In the genomic region with DNA sequence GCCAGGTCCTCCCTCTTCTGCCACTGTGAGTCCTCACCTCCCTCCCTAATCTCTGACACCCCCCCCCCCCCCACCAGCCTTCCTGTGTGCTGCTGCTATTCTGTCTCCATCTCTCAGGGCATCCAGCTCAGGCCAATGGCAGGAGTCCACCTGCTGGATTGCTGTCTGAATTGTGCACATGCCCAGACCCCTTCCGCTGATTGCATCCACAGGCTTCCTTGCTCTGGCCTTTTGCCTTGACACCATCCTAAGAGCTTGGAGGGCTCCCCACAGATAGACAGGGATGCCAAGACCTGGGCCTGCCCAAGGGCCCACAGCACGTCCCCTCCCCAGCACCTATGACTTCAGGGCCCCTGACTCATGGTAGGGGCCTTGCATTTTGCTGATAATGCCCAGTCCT, we compare ENCODE assay signal across 35 mouse cellular contexts. TPM values are rescaled to one million over a fixed set of nuclear protein-coding genes. Genes with fewer than 3 reads are reported as not detected.
DNase-seq lines count a peak whose midpoint lies in the region; ATAC-seq and TF ChIP-seq lines count a peak whose summit lies in the region.
"Had no signal": no experiment of that assay in that cellular context is flagged by ENCODE, and none has a peak within 500 bp of the region (broad histone marks: within the 10 kb centered on the region; RNA-seq: fewer than 3 reads in every experiment).

No protein-coding gene starts in this region.

- TF ChIP-seq EP300 in CH12.LX (IDR thresholded peaks at IDR 0.05; ENCODE audit: low read length) (no peak), ES-Bruce4 (IDR thresholded peaks at IDR 0.05; ENCODE audit: insufficient read depth, low read depth, low read length) (no peak)

- 79% methylated on average over 2 of the region's 2 CpGs for WGBS in hindbrain, embryonic 10.5 days
- WGBS in hindbrain, embryonic 16.5 days: 68% methylated on average over 2 of the region's 2 CpGs

- H3K27me3 ChIP-seq in hindbrain, embryonic 10.5 days (ENCODE audit: insufficient read depth, poor library complexity, severe bottlenecking): peaks cover 10% of the 10 kb centered on the region; the same call in 1 of the 2 replicates
- no peaks in the 10 kb centered on the region for H3K27me3 ChIP-seq in hindbrain, embryonic 16.5 days (replicated peaks; ENCODE audit: control insufficient read depth, insufficient read depth, low read length)
- H3K27me3 ChIP-seq in CH12.LX (replicated peaks) (no peaks in the 10 kb centered on the region), ES-Bruce4 (ENCODE audit: control insufficient read depth, insufficient read depth, low read length, poor library complexity, severe bottlenecking) (no peaks in the 10 kb centered on the region)
- H3K27me3 ChIP-seq: forebrain, embryonic 15.5 days; kidney, embryonic 15.5 days; limb, embryonic 13.5 days; lung, embryonic 15.5 days; midbrain, embryonic 12.5 days; neural tube, embryonic 13.5 days; Patski had no signal

- no peak overlapping the region for H3K9ac ChIP-seq in hindbrain, embryonic 16.5 days (ENCODE audit: low read depth, low read length)
- H3K9ac ChIP-seq in CH12.LX (ENCODE audit: insufficient read depth, low read depth) (peak overlapping the region; percentile 66; the same call in 1 of the 2 replicates), ES-Bruce4 (ENCODE audit: low read depth, poor library complexity, severe bottlenecking) (peak overlapping the region; percentile 41)
- H3K9ac ChIP-seq: forebrain, embryonic 15.5 days; kidney, embryonic 15.5 days; limb, embryonic 13.5 days; lung, embryonic 15.5 days; midbrain, embryonic 12.5 days; neural tube, embryonic 13.5 days had no signal

- H3K4me1 ChIP-seq in hindbrain, embryonic 10.5 days (replicated peaks): peaks cover 51% of the 10 kb centered on the region
- no peaks in the 10 kb centered on the region for H3K4me1 ChIP-seq in hindbrain, embryonic 16.5 days (ENCODE audit: control insufficient read depth, insufficient read depth, low read depth, low read length)
- H3K4me1 ChIP-seq in CH12.LX (ENCODE audit: control insufficient read depth in 1 of 2, insufficient read depth in 2 of 2): peaks cover 8 to 50% of the 10 kb centered on the region in 2 experiments
- H3K4me1 ChIP-seq in ES-Bruce4 (ENCODE audit: control insufficient read depth, insufficient read depth, low read length): peaks cover 8% of the 10 kb centered on the region
- H3K4me1 ChIP-seq: forebrain, embryonic 15.5 days; limb, embryonic 13.5 days; lung, embryonic 15.5 days; midbrain, embryonic 12.5 days; neural tube, embryonic 13.5 days had no signal

- TF ChIP-seq POLR2A in CH12.LX (IDR thresholded peaks at IDR 0.05; ENCODE audit: low read depth, low read length): no peak
- no peak for TF ChIP-seq POLR2A in ES-Bruce4 (IDR thresholded peaks at IDR 0.05; ENCODE audit: insufficient read depth, low read length)

- H3K9me3 ChIP-seq in hindbrain, embryonic 10.5 days: no peaks in the 10 kb centered on the region
- no peaks in the 10 kb centered on the region for H3K9me3 ChIP-seq in hindbrain, embryonic 16.5 days (ENCODE audit: control insufficient read depth, low read length)
- H3K9me3 ChIP-seq in CH12.LX (replicated peaks; ENCODE audit: low read length) (no peaks in the 10 kb centered on the region), ES-Bruce4 (replicated peaks; ENCODE audit: control insufficient read depth, insufficient read depth, low read length, poor library complexity, severe bottlenecking) (no peaks in the 10 kb centered on the region)
- H3K9me3 ChIP-seq: forebrain, embryonic 15.5 days; kidney, embryonic 15.5 days; limb, embryonic 13.5 days; lung, embryonic 15.5 days; midbrain, embryonic 12.5 days; neural tube, embryonic 13.5 days had no signal

- TF ChIP-seq CTCF in CH12.LX (conservative IDR thresholded peaks at IDR 0.05 in 1 of 2, IDR thresholded peaks at IDR 0.05 in 1 of 2; ENCODE audit: low read depth in 2 of 2, low read length in 2 of 2): no peak
- no peak for TF ChIP-seq CTCF in ES-Bruce4 (IDR thresholded peaks at IDR 0.05; ENCODE audit: low read depth, low read length)

- H3K79me2 ChIP-seq in CH12.LX (replicated peaks; ENCODE audit: control insufficient read depth, extremely low read depth, insufficient read depth, poor library complexity, severe bottlenecking): peaks cover 9% of the 10 kb centered on the region

- intact Hi-C loops in gastrocnemius, postnatal 14 days (cut with DNase I; ENCODE audit: low total_unique reads): no loop called here

- peak; percentile 53 for DNase-seq in gastrocnemius, postnatal 14 days
- DNase-seq in gastrocnemius, adult 18-20 months (ENCODE audit: low spot score): no peak
- no peak for DNase-seq in hindbrain, embryonic 10.5 days (ENCODE audit: low spot score)
- no peak for DNase-seq in CH12.LX (ENCODE audit: extremely low read depth)
- DNase-seq in c-Kit-positive CD71-positive TER-119-positive erythroid progenitor cells, embryonic 14.5 days (ENCODE audit: low spot score): no peak
- DNase-seq: adrenal gland, postnatal 10 days; cerebellum, adult 18-20 months; gastrocnemius, postnatal 36 days; heart, adult 18-20 months; heart, postnatal 10 days; kidney, adult 18-20 months; kidney, postnatal 25 days; right cerebral cortex, postnatal 4 days; thymus, postnatal 4 days had no signal

- H3K27ac ChIP-seq in hindbrain, embryonic 10.5 days: peak overlapping the region; percentile 60
- H3K27ac ChIP-seq in hindbrain, embryonic 16.5 days (ENCODE audit: low read depth, low read length): no peak overlapping the region
- H3K27ac ChIP-seq in CH12.LX (ENCODE audit: insufficient read depth, low read depth) (no peak overlapping the region), ES-Bruce4 (ENCODE audit: insufficient read depth, low read length) (peak overlapping the region; percentile 46; the same call in 1 of the 2 replicates)
- H3K27ac ChIP-seq: forebrain, embryonic 15.5 days; kidney, embryonic 15.5 days; limb, embryonic 13.5 days; lung, embryonic 15.5 days; midbrain, embryonic 12.5 days; neural tube, embryonic 13.5 days had no signal

- H3K4me3 ChIP-seq in hindbrain, embryonic 10.5 days: no peak overlapping the region
- H3K4me3 ChIP-seq in hindbrain, embryonic 16.5 days (ENCODE audit: low read length): no peak overlapping the region
- peak overlapping the region in 1 of 3 experiments; percentile 67 for H3K4me3 ChIP-seq in CH12.LX (replicated peaks in 1 of 3; ENCODE audit: low read depth in 2 of 3, low read length in 2 of 3, poor library complexity in 1 of 3)
- H3K4me3 ChIP-seq in ES-Bruce4 (ENCODE audit: low read depth, low read length): peak overlapping the region; percentile 26; the same call in 1 of the 2 replicates
- H3K4me3 ChIP-seq: forebrain, embryonic 15.5 days; kidney, embryonic 15.5 days; limb, embryonic 13.5 days; lung, embryonic 15.5 days; midbrain, embryonic 12.5 days; neural tube, embryonic 13.5 days had no signal

- no peak for TF ChIP-seq RAD21 in CH12.LX (IDR thresholded peaks at IDR 0.05; ENCODE audit: low read depth, low read length)

- H3K4me2 ChIP-seq in hindbrain, embryonic 16.5 days (ENCODE audit: low read length): no peak overlapping the region
- H3K4me2 ChIP-seq in CH12.LX (ENCODE audit: insufficient read depth, low read depth, poor library complexity, severe bottlenecking): 0 out of 2 replicates have a peak overlapping the region, but pooled peaks have one; percentile 60
- H3K4me2 ChIP-seq: forebrain, embryonic 15.5 days; kidney, embryonic 15.5 days; limb, embryonic 13.5 days; liver, embryonic 11.5 days; lung, embryonic 15.5 days; midbrain, embryonic 12.5 days; neural tube, embryonic 13.5 days had no signal

- dilution Hi-C loops in CH12.LX (cut with MboI; ENCODE audit: extremely low pct_ligation_motif_present, extremely low pct_unique_long_range_greater_than_20kb, low sequenced_read_pairs): no loop called here

- in situ Hi-C loops in CH12.LX (cut with MboI; ENCODE audit: low pct_ligation_motif_present, low pct_unique_long_range_greater_than_20kb, low sequenced_read_pairs): loop anchor here (5.0 kb wide), 1 partner anchor 33 kb away; no protein-coding TSS in a partner anchor

- no peak for ATAC-seq in hindbrain, embryonic 16.5 days
- no peak for ATAC-seq in megakaryocyte progenitor cell, adult 5-6 weeks (replicated peaks; ENCODE audit: poor library complexity)
- ATAC-seq: CD4-positive, CD25-positive, alpha-beta regulatory T cell, adult 4 months; forebrain, embryonic 15.5 days; Patski had no signal

- no peaks in the 10 kb centered on the region for H3K36me3 ChIP-seq in hindbrain, embryonic 10.5 days
- no peaks in the 10 kb centered on the region for H3K36me3 ChIP-seq in hindbrain, embryonic 16.5 days (ENCODE audit: control insufficient read depth, insufficient read depth, low read length)
- H3K36me3 ChIP-seq in CH12.LX (replicated peaks in 1 of 2; ENCODE audit: control insufficient read depth in 1 of 2, insufficient read depth in 1 of 2, low read length in 1 of 2) (peaks cover 23 to 51% of the 10 kb centered on the region in 2 experiments), ES-Bruce4 (ENCODE audit: control insufficient read depth, insufficient read depth, low read length, poor library complexity, severe bottlenecking) (no peaks in the 10 kb centered on the region)
- H3K36me3 ChIP-seq: forebrain, embryonic 15.5 days; kidney, embryonic 15.5 days; limb, embryonic 13.5 days; lung, embryonic 15.5 days; midbrain, embryonic 12.5 days; neural tube, embryonic 13.5 days had no signal

RNA-seq across cellular contexts. Expression of a gene that starts 18.6 kb away (rescaled TPM):
- 10 to 100 TPM; 22.3 to 26.3 TPM for total RNA-seq in gastrocnemius, postnatal 14 days (2021)
- total RNA-seq in gastrocnemius, adult 18-20 months (2021): 10 to 100 TPM; 33.7 to 34.8 TPM
- polyA plus RNA-seq in hindbrain, embryonic 10.5 days (2016; fragmentation: Nextera tagmentation; extraction: Ambion mirVana): 45.0 and 47.8 TPM in 2 replicates
- polyA plus RNA-seq in hindbrain, embryonic 16.5 days (2015; fragmentation: Nextera tagmentation; extraction: Ambion mirVana): 99.1 and 100.0 TPM in 2 replicates
- total RNA-seq in CH12.LX (2012; rRNA removed) (23.2 and 23.4 TPM in 2 replicates), CH12.LX (2014; rRNA removed) (13.9 and 15.4 TPM in 2 replicates)
- polyA plus RNA-seq in CH12.LX (2012; ENCODE audit: insufficient read length, low read depth) (14.9 and 18.5 TPM in 2 replicates), ES-Bruce4 (2011; ENCODE audit: insufficient read depth, insufficient read length, low read depth, missing spikeins) (47.8 and 48.0 TPM in 2 replicates)
- total RNA-seq in megakaryocyte progenitor cell, adult 5-6 weeks (2015): 4.1 and 8.3 TPM in 2 replicates
- 8.8 and 9.0 TPM in 2 replicates for total RNA-seq in megakaryocyte progenitor cell, adult 5-6 weeks (2017)

RNA-seq across cellular contexts. Expression of a gene that starts 18.8 kb away (rescaled TPM):
- under 1 TPM; 0.29 to 0.38 TPM for total RNA-seq in gastrocnemius, postnatal 14 days (2021)
- total RNA-seq in gastrocnemius, adult 18-20 months (2021): under 1 TPM; 0.55 to 0.69 TPM
- polyA plus RNA-seq in hindbrain, embryonic 10.5 days (2016; fragmentation: Nextera tagmentation; extraction: Ambion mirVana): 0.14 and 0.21 TPM in 2 replicates
- 0.87 and 1.1 TPM in 2 replicates for polyA plus RNA-seq in hindbrain, embryonic 16.5 days (2015; fragmentation: Nextera tagmentation; extraction: Ambion mirVana)
- total RNA-seq in CH12.LX (2012; rRNA removed) (0.21 and 0.29 TPM in 2 replicates), CH12.LX (2014; rRNA removed) (0.49 and 0.77 TPM in 2 replicates)
- polyA plus RNA-seq in CH12.LX (2012; ENCODE audit: insufficient read length, low read depth) (0.59 and 1.3 TPM in 2 replicates), ES-Bruce4 (2011; ENCODE audit: insufficient read depth, insufficient read length, low read depth, missing spikeins) (1.0 TPM in 2 replicates)
- 0.22 and 0.46 TPM in 2 replicates for total RNA-seq in megakaryocyte progenitor cell, adult 5-6 weeks (2015)
- total RNA-seq in megakaryocyte progenitor cell, adult 5-6 weeks (2017): not detected in 2 replicates
- total RNA-seq: common myeloid progenitor, adult 5-6 weeks had no signal
- polyA plus RNA-seq: spleen, adult 2 months had no signal

RNA-seq across cellular contexts. Expression of a gene that starts 44.2 kb away (rescaled TPM):
- total RNA-seq in gastrocnemius, postnatal 14 days (2021): under 1 TPM; 0.12 to 0.38 TPM
- total RNA-seq in gastrocnemius, adult 18-20 months (2021): under 1 TPM; 0.53 to 0.69 TPM
- polyA plus RNA-seq in hindbrain, embryonic 10.5 days (2016; fragmentation: Nextera tagmentation; extraction: Ambion mirVana): 0.14 and 0.26 TPM in 2 replicates
- polyA plus RNA-seq in hindbrain, embryonic 16.5 days (2015; fragmentation: Nextera tagmentation; extraction: Ambion mirVana): 1.4 and 2.0 TPM in 2 replicates
- total RNA-seq in CH12.LX (2012; rRNA removed) (0.08 and 0.29 TPM in 2 replicates), CH12.LX (2014; rRNA removed) (not detected in 2 replicates)
- polyA plus RNA-seq in CH12.LX (2012; ENCODE audit: insufficient read length, low read depth) (0.79 and 0.83 TPM in 2 replicates), ES-Bruce4 (2011; ENCODE audit: insufficient read depth, insufficient read length, low read depth, missing spikeins) (not detected in 2 replicates)
- not detected in 2 replicates for total RNA-seq in megakaryocyte progenitor cell, adult 5-6 weeks (2015)
- total RNA-seq in megakaryocyte progenitor cell, adult 5-6 weeks (2017): not detected in 2 replicates
- total RNA-seq: common myeloid progenitor, adult 5-6 weeks; layer of hippocampus, postnatal 25 days; megakaryocyte, adult 5-6 weeks had no signal
- polyA plus RNA-seq: CD4-positive, CD25-positive, alpha-beta regulatory T cell, adult 4 months; frontal cortex, adult 2 months; liver, embryonic 16.5 days; spleen, adult 2 months; testis, adult 2 months; thymus, postnatal 0 days had no signal

RNA-seq across cellular contexts. Expression of a gene that starts 45.3 kb away (rescaled TPM):
- 1 to 10 TPM; 2.3 to 6.5 TPM for total RNA-seq in gastrocnemius, postnatal 14 days (2021)
- total RNA-seq in gastrocnemius, adult 18-20 months (2021): 1 to 10 TPM; 1.0 to 1.3 TPM
- 9.2 and 28.1 TPM in 2 replicates for polyA plus RNA-seq in hindbrain, embryonic 10.5 days (2016; fragmentation: Nextera tagmentation; extraction: Ambion mirVana)
- polyA plus RNA-seq in hindbrain, embryonic 16.5 days (2015; fragmentation: Nextera tagmentation; extraction: Ambion mirVana): 9.0 and 9.5 TPM in 2 replicates
- total RNA-seq in CH12.LX (2012; rRNA removed): 0.04 and 0.08 TPM in 2 replicates
- not detected in 2 replicates for total RNA-seq in CH12.LX (2014; rRNA removed)
- polyA plus RNA-seq in CH12.LX (2012; ENCODE audit: insufficient read length, low read depth): not detected in 2 replicates
- 0.43 and 1.4 TPM in 2 replicates for polyA plus RNA-seq in ES-Bruce4 (2011; ENCODE audit: insufficient read depth, insufficient read length, low read depth, missing spikeins)
- not detected in 2 replicates for total RNA-seq in megakaryocyte progenitor cell, adult 5-6 weeks (2015)
- total RNA-seq in megakaryocyte progenitor cell, adult 5-6 weeks (2017): not detected in 2 replicates
- total RNA-seq: common myeloid progenitor, adult 5-6 weeks; megakaryocyte, adult 5-6 weeks; MEL had no signal
- polyA plus RNA-seq: CD4-positive, CD25-positive, alpha-beta regulatory T cell, adult 4 months; Patski had no signal

Comparison
In these comparisons a context has a peak if more than half of its experiments do, and no peak if none do; other contexts are left out.
1. H3K27ac ChIP-seq: peak in hindbrain, embryonic 10.5 days (single experiment) and ES-Bruce4 (single experiment); none in hindbrain, embryonic 16.5 days (single experiment) and CH12.LX (single experiment).